Mouse (Mus musculus) lung, postnatal 25 days (tissue): ENCODE measurements around the gene Vnn3.

Experiments
- DNase-seq: peaks from one replicate; pipeline ENCODE4 v3.0.0; 2022; ENCODE audit warnings: low spot score

Vnn3 gene

DNA sequence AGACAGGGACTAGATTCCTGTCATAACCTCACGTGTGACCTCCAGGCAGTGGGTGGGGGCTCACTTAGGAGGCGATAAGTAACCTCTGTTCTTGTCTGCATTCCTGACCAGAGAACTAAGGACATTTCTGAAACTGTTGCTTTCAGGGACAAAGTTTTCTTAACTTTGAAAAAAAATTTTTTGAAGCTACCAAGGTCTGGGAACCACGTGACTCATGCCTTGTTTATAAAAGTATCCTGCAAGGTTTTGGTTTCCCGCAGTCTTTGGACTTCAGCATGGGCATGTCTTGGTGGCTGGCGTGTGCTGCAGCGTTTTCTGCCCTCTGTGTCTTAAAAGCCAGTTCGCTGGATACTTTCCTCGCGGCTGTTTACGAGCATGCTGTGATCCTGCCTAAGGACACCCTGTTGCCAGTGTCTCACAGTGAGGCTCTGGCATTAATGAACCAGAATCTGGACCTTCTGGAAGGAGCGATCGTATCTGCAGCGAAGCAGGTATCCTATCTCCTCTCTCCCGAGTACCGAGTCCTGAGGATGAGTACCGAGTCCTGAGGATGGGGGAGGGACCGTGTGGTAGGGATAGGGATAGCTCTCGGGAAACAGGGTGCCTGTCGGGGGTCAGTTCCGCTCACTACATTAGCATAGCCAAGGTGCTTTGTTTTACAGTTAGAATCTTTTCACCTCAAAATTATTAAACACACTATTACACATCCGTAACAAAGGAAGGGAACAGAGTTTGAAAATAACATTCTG, 43.5 kb downstream of the Vnn3 start, which contains the start of gene Vnn1:
Gene Vnn1 (plus strand): TSS at position 88 of the 749 bp plus-strand sequence.
- DNase-seq = peak; percentile 2

DNA sequence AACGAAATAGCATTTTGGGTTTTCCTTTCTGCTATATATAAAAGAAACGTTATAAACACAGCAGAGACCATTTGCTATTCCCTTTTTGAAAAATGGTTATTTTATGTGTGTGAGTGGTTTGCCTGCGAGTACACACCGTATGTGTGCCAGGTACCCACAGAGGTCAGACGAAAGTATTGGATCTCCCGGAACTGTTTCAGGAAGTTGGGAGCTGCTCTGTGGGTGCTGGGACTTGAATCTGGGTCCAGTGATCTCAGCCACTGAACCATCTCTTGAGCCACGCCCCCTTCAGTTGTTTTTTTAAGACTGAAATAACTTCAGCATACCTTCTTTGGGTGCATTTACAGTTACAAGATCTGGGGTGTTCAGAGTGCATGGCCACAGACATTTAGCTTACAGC, 44.1 kb downstream of the Vnn3 start:
- no peak for DNase-seq

- no peak for DNase-seq
Measured at GRCm38 (mm10) chr10:23901119-23901518, 49.9 kb downstream of the Vnn3 start.

- DNase-seq = no peak
Measured at GRCm38 (mm10) chr10:23905661-23906060, 54.4 kb downstream of the Vnn3 start.
